In genomic region chr13:23756790-23757189, GRCm38 (mm10) we compare ENCODE assay signal across 8 mouse cellular contexts. TPM values are rescaled to one million over a fixed set of nuclear protein-coding genes. Genes with fewer than 3 reads are reported as not detected.
DNase-seq lines count a peak whose midpoint lies in the region; ATAC-seq and TF ChIP-seq lines count a peak whose summit lies in the region.

TSS of gene Hist1h4b (plus strand) at chr13:23757013.

- WGBS in forebrain, embryonic 14.5 days, result 0% methylated on average over 17 of the region's 22 CpGs
- 1% methylated on average over 18 of the region's 22 CpGs for WGBS in liver, postnatal 0 days (ENCODE audit: insufficient replicate concordance)
- 0% methylated on average over 17 of the region's 22 CpGs for WGBS in neural tube, embryonic 13.5 days

- peak within 1 kb of the TSS; percentile 81 for H3K27ac ChIP-seq in MEL (ENCODE audit: control insufficient read depth, low read depth, low read length)
- H3K27ac ChIP-seq in forebrain, embryonic 14.5 days (ENCODE audit: low read depth, low read length), result peak within 1 kb of the TSS; percentile 85
- peak within 1 kb of the TSS; percentile 92 for H3K27ac ChIP-seq in liver, postnatal 0 days (ENCODE audit: low read depth)
- peak within 1 kb of the TSS; percentile 88 for H3K27ac ChIP-seq in neural tube, embryonic 13.5 days (replicated peaks)

- no peaks in the 10 kb centered on the region for H3K27me3 ChIP-seq in MEL (ENCODE audit: control insufficient read depth in 1 of 2, insufficient read depth in 2 of 2, low read length in 2 of 2)
- no peaks in the 10 kb centered on the region for H3K27me3 ChIP-seq in forebrain, embryonic 14.5 days (replicated peaks; ENCODE audit: control insufficient read depth, insufficient read depth, low read length)
- no peaks in the 10 kb centered on the region for H3K27me3 ChIP-seq in liver, postnatal 0 days (ENCODE audit: insufficient read depth, low read length)
- H3K27me3 ChIP-seq in neural tube, embryonic 13.5 days, result no peaks in the 10 kb centered on the region

- ATAC-seq in forebrain, embryonic 14.5 days, result peak; percentile 68
- ATAC-seq in liver, postnatal 0 days, result peak; percentile 49
- ATAC-seq in neural tube, embryonic 13.5 days (ENCODE audit: low read depth), result peak; percentile 77

- H3K9me3 ChIP-seq in MEL (replicated peaks; ENCODE audit: insufficient read depth, low read length), result no peaks in the 10 kb centered on the region
- H3K9me3 ChIP-seq in forebrain, embryonic 14.5 days (replicated peaks; ENCODE audit: control insufficient read depth, low read length), result no peaks in the 10 kb centered on the region
- no peaks in the 10 kb centered on the region for H3K9me3 ChIP-seq in liver, postnatal 0 days (ENCODE audit: low read length)
- no peaks in the 10 kb centered on the region for H3K9me3 ChIP-seq in neural tube, embryonic 13.5 days

- DNase-seq in MEL (ENCODE audit: low read depth, low spot score), result peak; percentile 97
- DNase-seq in cerebellum, adult 11 months, result peak; percentile 79
- peak; percentile 99 for DNase-seq in forebrain, embryonic 14.5 days (ENCODE audit: low spot score)
- DNase-seq in heart, postnatal 25 days (ENCODE audit: low spot score), result peak; percentile 64
- peak; percentile 92 for DNase-seq in layer of hippocampus, adult 11-12 months (ENCODE audit: low spot score)
- peak; percentile 92 for DNase-seq in liver, postnatal 0 days
- DNase-seq in testis, postnatal 14 days (ENCODE audit: low spot score), result peak; percentile 95

- peak within 1 kb of the TSS in 1 of 2 experiments; percentile 30; a peak in 1 of 4 replicates for H3K4me3 ChIP-seq in MEL (ENCODE audit: control insufficient read depth in 1 of 2, insufficient read depth in 1 of 2, low read depth in 2 of 2, low read length in 2 of 2)
- H3K4me3 ChIP-seq in forebrain, embryonic 14.5 days (ENCODE audit: low read depth, low read length), result peak within 1 kb of the TSS; percentile 33
- H3K4me3 ChIP-seq in liver, postnatal 0 days (ENCODE audit: low read depth, low read length), result peak within 1 kb of the TSS; percentile 39
- peak within 1 kb of the TSS; percentile 37 for H3K4me3 ChIP-seq in neural tube, embryonic 13.5 days

- TF ChIP-seq RAD21 in MEL (IDR thresholded peaks at IDR 0.05; ENCODE audit: low read depth, low read length), result no peak

- H3K4me1 ChIP-seq in MEL (ENCODE audit: control insufficient read depth in 1 of 2, insufficient read depth in 2 of 2, low read length in 2 of 2), result peaks cover 0 to 11% of the 10 kb centered on the region in 2 experiments; a peak in 2 of 4 replicates
- H3K4me1 ChIP-seq in forebrain, embryonic 14.5 days (ENCODE audit: control insufficient read depth, insufficient read depth, low read length), result peaks cover 17% of the 10 kb centered on the region
- H3K4me1 ChIP-seq in liver, postnatal 0 days (ENCODE audit: insufficient read depth), result peaks cover 11% of the 10 kb centered on the region
- peaks cover 24% of the 10 kb centered on the region for H3K4me1 ChIP-seq in neural tube, embryonic 13.5 days (replicated peaks)

- no peak for TF ChIP-seq CTCF in MEL (IDR thresholded peaks at IDR 0.05 in 2 of 3, conservative IDR thresholded peaks at IDR 0.05 in 1 of 3; ENCODE audit: control insufficient read depth in 1 of 3, insufficient read depth in 1 of 3, low read depth in 2 of 3, low read length in 3 of 3, poor library complexity in 1 of 3, severe bottlenecking in 1 of 3)
- TF ChIP-seq CTCF in liver, postnatal 0 days (IDR thresholded peaks at IDR 0.05; ENCODE audit: low read depth), result no peak

- no peaks in the 10 kb centered on the region; the same call in 1 of the 2 replicates for H3K79me2 ChIP-seq in MEL (ENCODE audit: control insufficient read depth, insufficient read depth, low read length, poor library complexity)

- peak in 1 of 2 experiments; percentile 98; a peak in 2 of 4 replicates for TF ChIP-seq POLR2A in MEL (IDR thresholded peaks at IDR 0.05; ENCODE audit: control insufficient read depth in 1 of 2, insufficient read depth in 1 of 2, low read depth in 1 of 2, low read length in 2 of 2, poor library complexity in 1 of 2)

- peaks cover 0 to 49% of the 10 kb centered on the region in 2 experiments; a peak in 2 of 4 replicates for H3K36me3 ChIP-seq in MEL (ENCODE audit: control insufficient read depth in 1 of 2, insufficient read depth in 2 of 2, low read length in 2 of 2)
- no peaks in the 10 kb centered on the region for H3K36me3 ChIP-seq in forebrain, embryonic 14.5 days (ENCODE audit: control insufficient read depth, insufficient read depth, low read length)
- no peaks in the 10 kb centered on the region for H3K36me3 ChIP-seq in liver, postnatal 0 days (replicated peaks; ENCODE audit: insufficient read depth, low read length)
- H3K36me3 ChIP-seq in neural tube, embryonic 13.5 days, result no peaks in the 10 kb centered on the region

- TF ChIP-seq EP300 in MEL (IDR thresholded peaks at IDR 0.05; ENCODE audit: low read depth in 1 of 2, low read length in 2 of 2), result no peak
- TF ChIP-seq EP300 in liver, postnatal 0 days (IDR thresholded peaks at IDR 0.05; ENCODE audit: low read depth), result peak; percentile 87

- intact Hi-C loops in heart, postnatal 25 days (cut with DNase I), result loop anchor here (10.0 kb wide), 2 partner anchors 392 to 2002 kb away; partner anchors contain the start of genes Hist1h2ak, Hist1h2bn, Hist1h4k and Zfp322a

- H3K9ac ChIP-seq in MEL (ENCODE audit: control insufficient read depth, low read depth, low read length, poor library complexity, severe bottlenecking), result peak within 1 kb of the TSS; percentile 67
- peak within 1 kb of the TSS; percentile 61 for H3K9ac ChIP-seq in forebrain, embryonic 14.5 days (ENCODE audit: low read length)
- H3K9ac ChIP-seq in liver, postnatal 0 days (replicated peaks), result peak within 1 kb of the TSS; percentile 56
- peak within 1 kb of the TSS; percentile 61 for H3K9ac ChIP-seq in neural tube, embryonic 13.5 days

- peak within 1 kb of the TSS; percentile 67 for H3K4me2 ChIP-seq in forebrain, embryonic 14.5 days (ENCODE audit: low read length)
- peak within 1 kb of the TSS; percentile 75 for H3K4me2 ChIP-seq in liver, postnatal 0 days (ENCODE audit: low read depth, low read length)
- peak within 1 kb of the TSS; percentile 65 for H3K4me2 ChIP-seq in neural tube, embryonic 13.5 days

TF ChIP-seq in MEL, 35 proteins besides CTCF, POLR2A, EP300 and RAD21:
- TF ChIP-seq TAL1 (IDR thresholded peaks at IDR 0.05; ENCODE audit: low read length) (no peak), CHD1 (IDR thresholded peaks at IDR 0.05; ENCODE audit: low read depth, low read length) (no peak), GABPA (IDR thresholded peaks at IDR 0.05; ENCODE audit: low read depth, low read length) (no peak), MAFK (IDR thresholded peaks at IDR 0.05; ENCODE audit: borderline replicate concordance, low read depth, low read length) (no peak), ZNF384 (IDR thresholded peaks at IDR 0.05; ENCODE audit: low read depth, low read length) (no peak), MYB (IDR thresholded peaks at IDR 0.05; ENCODE audit: low read depth, low read length) (no peak), MAZ (IDR thresholded peaks at IDR 0.05; ENCODE audit: low read depth, low read length) (no peak), GATA1 (IDR thresholded peaks at IDR 0.05; ENCODE audit: low read depth, low read length) (no peak), POLR2AphosphoS2 (IDR thresholded peaks at IDR 0.05; ENCODE audit: low read length) (no peak), MAX (IDR thresholded peaks at IDR 0.05; ENCODE audit: low read length) (no peak), TBP (IDR thresholded peaks at IDR 0.05; ENCODE audit: low read depth, low read length) (peak; percentile 99), HCFC1 (IDR thresholded peaks at IDR 0.05; ENCODE audit: low read depth, low read length) (no peak), POLR2AphosphoS5 (IDR thresholded peaks at IDR 0.05; ENCODE audit: borderline replicate concordance, low read depth, low read length) (peak; percentile 98; the same call in 1 of the 2 replicates), JUND (IDR thresholded peaks at IDR 0.05; ENCODE audit: low read depth, low read length) (no peak), MXI1 (IDR thresholded peaks at IDR 0.05; ENCODE audit: low read depth, low read length) (no peak), NELFE (IDR thresholded peaks at IDR 0.05; ENCODE audit: low read depth, low read length) (no peak)

RNA-seq across cellular contexts. Expression of gene Hist1h4b, which starts in this region (rescaled TPM):
- total RNA-seq in MEL (2012; rRNA removed), result 3,071 and 3,339 TPM in 2 replicates
- polyA plus RNA-seq in MEL (2012; ENCODE audit: insufficient read depth in 1 of 2, insufficient read length in 2 of 2, low read depth in 1 of 2, low replicate concordance in 2 of 2, missing spikeins in 1 of 2), result 10 to 100 TPM in 1 of 2 experiments, not detected in 1; 19.0 TPM
- 3.5 and 4.7 TPM in 2 replicates for polyA plus RNA-seq in forebrain, embryonic 14.5 days (2014; fragmentation: Nextera tagmentation; extraction: Ambion mirVana)
- 10 to 100 TPM; 13.3 to 23.6 TPM for total RNA-seq in heart, postnatal 25 days (2021)
- 2.5 and 3.2 TPM in 2 replicates for polyA plus RNA-seq in liver, postnatal 0 days (2015; fragmentation: Nextera tagmentation; extraction: Ambion mirVana)
- 2.3 TPM in 1 of 2 replicates, not detected in the other for polyA plus RNA-seq in neural tube, embryonic 13.5 days (2015; fragmentation: Nextera tagmentation; extraction: Ambion mirVana)

Comparison
In these comparisons a context has a peak if more than half of its experiments do, and no peak if none do; other contexts are left out.
1. RNA of gene Hist1h4b (total RNA-seq): 3,071 to 3,339 TPM in MEL; 13.3 to 23.6 TPM in heart, postnatal 25 days; every median in the first group is over 100 times any median in the second.
2. Peak in every context shown above with its lines, with median percentiles within 50 percentile points of each other: DNase-seq, H3K27ac ChIP-seq, H3K9ac ChIP-seq, ATAC-seq and H3K4me2 ChIP-seq.